Mouse (Mus musculus) liver, embryonic 16.5 days (tissue): ENCODE data around the gene Syde2. TPM values are rescaled to one million over a fixed set of nuclear protein-coding genes. Genes with fewer than 3 reads are reported as not detected.
A peak's percentile ranks its signal among the peaks of the same experiment; 100 is the strongest.

Experiments used
- ATAC-seq: fragments of 200-750 bp; cut with Nextera tagmentation; 2 replicates; pipeline ENCODE4 v1.8.0; 2017; ENCODE audit warnings: low read depth, mild to moderate bottlenecking, moderate number of reproducible peaks, moderate library complexity
- H3K27ac ChIP-seq: fragments of 300-500 bp; sonication (generic); 2 replicates; pipeline ENCODE4 v1.5.1; 2014; ENCODE audit warnings: mild to moderate bottlenecking, low read length
- H3K27me3 ChIP-seq: fragments of 300-500 bp; sonication (generic); 2 replicates; pipeline ENCODE4 v1.6.1; 2014; ENCODE audit warnings: low read depth, low read length, mixed read lengths; ENCODE audit not compliant: control insufficient read depth, insufficient read depth
- H3K36me3 ChIP-seq: fragments of 300-500 bp; sonication (generic); 2 replicates; pipeline ENCODE4 v1.6.1; 2014; ENCODE audit warnings: mild to moderate bottlenecking; ENCODE audit not compliant: control insufficient read depth, insufficient read depth
- H3K4me1 ChIP-seq: fragments of 300-500 bp; sonication (generic); 2 replicates; pipeline ENCODE4 v1.6.1; 2014; ENCODE audit warnings: low read depth, low read length, mixed read lengths; ENCODE audit not compliant: control insufficient read depth
- H3K4me2 ChIP-seq: fragments of 300-500 bp; sonication (generic); 2 replicates; pipeline ENCODE4 v1.6.1; 2014; ENCODE audit warnings: low read depth, low read length, mixed read lengths
- H3K4me3 ChIP-seq: fragments of 300-500 bp; sonication (generic); 2 replicates; pipeline ENCODE4 v1.5.1; 2014; ENCODE audit warnings: low read depth, mild to moderate bottlenecking, low read length
- H3K9ac ChIP-seq: fragments of 300-500 bp; sonication (generic); 2 replicates; pipeline ENCODE4 v1.6.1; 2014; ENCODE audit warnings: low read depth, low read length
- H3K9me3 ChIP-seq: fragments of 300-500 bp; sonication (generic); replicated peaks from 2 replicates; pipeline ENCODE4 v1.6.1; 2016; ENCODE audit warnings: low read length; ENCODE audit not compliant: control insufficient read depth
- WGBS: fragments of 180-500 bp; shearing (Covaris S2); extraction: QIAGEN DNeasy Blood & Tissue Kit; methylation state at CpG from one replicate; pipeline ENCODE4 v1.1.7; 2014; ENCODE audit not compliant: insufficient replicate concordance; 5-methylcytosine and 5-hydroxymethylcytosine counted together
- polyA plus RNA-seq: library from polyadenylated mRNA; unstranded; fragments of >200 nt; fragmentation: Nextera tagmentation; extraction: Ambion mirVana; gene quantifications from 2 replicates; pipeline ENCODE4 v1.2.1, GENCODE M21; 2015

The Syde2 gene
- polyA plus RNA-seq, 1 experiment from 2014 or later = 0.44 TPM

GRCm38 (mm10) chr3:146029234-146029633 lies 41.6 kb downstream of the Syde2 start:
- H3K36me3 ChIP-seq = no peaks in the 10 kb centered on the region
- ATAC-seq = peak; percentile 72

GRCm38 (mm10) chr3:146030255-146030836 lies 42.7 kb downstream of the Syde2 start:
- no peaks in the 10 kb centered on the region for H3K9me3 ChIP-seq
- H3K4me1 ChIP-seq = peaks cover 2% of the 10 kb centered on the region; the same call in 1 of the 2 replicates
- H3K36me3 ChIP-seq = no peaks in the 10 kb centered on the region
- 11% methylated on average over 5 of the region's 5 CpGs for WGBS
- H3K4me3 ChIP-seq = no peak overlapping the region
- no peaks in the 10 kb centered on the region for H3K27me3 ChIP-seq
- no peak overlapping the region for H3K9ac ChIP-seq
- no peak overlapping the region for H3K4me2 ChIP-seq
- H3K27ac ChIP-seq = no peak overlapping the region
- ATAC-seq = no peak

More at GRCm38 (mm10) chr3:146029234-146029633, 41.6 kb downstream of the Syde2 start:
- WGBS = 50% methylated on average over 3 of the region's 3 CpGs
- H3K9ac ChIP-seq = no peak overlapping the region
- no peaks in the 10 kb centered on the region for H3K27me3 ChIP-seq
- H3K4me3 ChIP-seq = no peak overlapping the region
- H3K27ac ChIP-seq = peak overlapping the region; percentile 35; the same call in 1 of the 2 replicates
- peaks cover 2% of the 10 kb centered on the region; the same call in 1 of the 2 replicates for H3K4me1 ChIP-seq
- no peak overlapping the region for H3K4me2 ChIP-seq
- no peaks in the 10 kb centered on the region for H3K9me3 ChIP-seq

GRCm38 (mm10) chr3:146032976-146033375 lies 45.3 kb downstream of the Syde2 start:
- Histone ChIP-seq H3K27me3 (no peaks in the 10 kb centered on the region), H3K4me3 (no peak overlapping the region), H3K4me2 (no peak overlapping the region), H3K9me3 (no peaks in the 10 kb centered on the region), H3K9ac (no peak overlapping the region), H3K4me1 (peaks cover 2% of the 10 kb centered on the region; the same call in 1 of the 2 replicates), H3K27ac (no peak overlapping the region), H3K36me3 (no peaks in the 10 kb centered on the region)
- no peak for ATAC-seq
- WGBS = 75% methylated on average over 5 of the region's 5 CpGs

GRCm38 (mm10) chr3:146037906-146038305 lies 50.2 kb downstream of the Syde2 start:
- Histone ChIP-seq H3K4me2 (peak overlapping the region; percentile 33), H3K27me3 (no peaks in the 10 kb centered on the region), H3K27ac (no peak overlapping the region)

GRCm38 (mm10) chr3:146039132-146039903 lies 51.6 kb downstream of the Syde2 start:
- Histone ChIP-seq H3K27ac (no peak overlapping the region), H3K4me3 (no peak overlapping the region), H3K9me3 (no peaks in the 10 kb centered on the region), H3K4me2 (no peak overlapping the region), H3K27me3 (no peaks in the 10 kb centered on the region), H3K9ac (no peak overlapping the region), H3K36me3 (no peaks in the 10 kb centered on the region), H3K4me1 (no peaks in the 10 kb centered on the region)
- ATAC-seq = no peak
- WGBS = 36% methylated on average over 12 of the region's 12 CpGs

More at GRCm38 (mm10) chr3:146037906-146038305, 50.2 kb downstream of the Syde2 start:
- no peak overlapping the region for H3K9ac ChIP-seq
- no peaks in the 10 kb centered on the region for H3K9me3 ChIP-seq
- WGBS = 58% methylated on average over 15 of the region's 15 CpGs
- no peak overlapping the region for H3K4me3 ChIP-seq
- no peaks in the 10 kb centered on the region for H3K36me3 ChIP-seq
- ATAC-seq = peak; percentile 61
- no peaks in the 10 kb centered on the region for H3K4me1 ChIP-seq

GRCm38 (mm10) chr3:146041382-146041781 lies 53.7 kb downstream of the Syde2 start:
- ATAC-seq = no peak
- Histone ChIP-seq H3K36me3 (no peaks in the 10 kb centered on the region), H3K4me3 (no peak overlapping the region), H3K27me3 (no peaks in the 10 kb centered on the region), H3K4me2 (no peak overlapping the region), H3K27ac (no peak overlapping the region), H3K4me1 (no peaks in the 10 kb centered on the region), H3K9me3 (no peaks in the 10 kb centered on the region), H3K9ac (no peak overlapping the region)
- 80% methylated on average over 11 of the region's 11 CpGs for WGBS

GRCm38 (mm10) chr3:146044977-146045376 lies 57.3 kb downstream of the Syde2 start:
- ATAC-seq = no peak
- no peaks in the 10 kb centered on the region; the same call in 1 of the 2 replicates for H3K4me1 ChIP-seq
- no peak overlapping the region for H3K9ac ChIP-seq
- H3K4me2 ChIP-seq = no peak overlapping the region
- H3K4me3 ChIP-seq = no peak overlapping the region
- 17% methylated on average over 11 of the region's 11 CpGs for WGBS
- no peaks in the 10 kb centered on the region for H3K36me3 ChIP-seq
- H3K9me3 ChIP-seq = no peaks in the 10 kb centered on the region
- H3K27ac ChIP-seq = no peak overlapping the region
- no peaks in the 10 kb centered on the region for H3K27me3 ChIP-seq

- Histone ChIP-seq H3K27ac (no peak overlapping the region), H3K36me3 (no peaks in the 10 kb centered on the region), H3K4me2 (no peak overlapping the region), H3K9ac (no peak overlapping the region), H3K4me3 (no peak overlapping the region), H3K4me1 (no peaks in the 10 kb centered on the region; the same call in 1 of the 2 replicates), H3K27me3 (no peaks in the 10 kb centered on the region), H3K9me3 (no peaks in the 10 kb centered on the region)
- no peak for ATAC-seq
- WGBS = 71% methylated on average over 11 of the region's 11 CpGs
These were observed 58.4 kb downstream of the Syde2 start for GRCm38 (mm10) chr3:146046076-146046475.

- H3K4me1 ChIP-seq = no peaks in the 10 kb centered on the region; the same call in 1 of the 2 replicates
- no peaks in the 10 kb centered on the region for H3K36me3 ChIP-seq
- H3K4me3 ChIP-seq = peak overlapping the region; percentile 14
- peak; percentile 39 for ATAC-seq
- peak overlapping the region; percentile 49 for H3K4me2 ChIP-seq
- H3K27me3 ChIP-seq = no peaks in the 10 kb centered on the region
- no peaks in the 10 kb centered on the region for H3K9me3 ChIP-seq
- no peak overlapping the region for H3K9ac ChIP-seq
- 16% methylated on average over 15 of the region's 15 CpGs for WGBS
- H3K27ac ChIP-seq = no peak overlapping the region
These were observed 60.1 kb downstream of the Syde2 start for GRCm38 (mm10) chr3:146047704-146048207.
